Mouse (Mus musculus) spleen, adult 12 weeks (tissue): ENCODE results near the gene Cfhr1.

Source experiments
- DNase-seq: peaks from one replicate; pipeline ENCODE4 v3.0.0; 2022; ENCODE audit warnings: low spot score

Cfhr1 gene

DNA sequence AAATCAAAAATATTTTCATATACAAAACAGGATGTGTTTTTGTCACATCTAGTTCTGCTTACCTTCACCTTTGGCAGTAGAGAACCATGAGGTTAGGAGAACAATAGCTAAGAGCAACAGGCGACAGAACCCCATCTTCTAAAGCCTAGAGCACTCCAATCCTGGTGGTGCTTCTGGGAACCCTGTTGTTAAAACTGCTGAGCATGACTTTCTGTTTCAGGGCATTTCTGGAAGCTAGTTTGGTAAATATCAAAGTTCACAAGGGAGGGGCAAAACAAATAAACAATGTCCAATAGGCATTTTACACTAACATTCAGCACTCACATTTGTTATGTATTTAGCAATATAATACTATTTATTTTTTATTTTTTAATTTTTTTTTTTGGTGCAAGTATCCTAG, at the start of gene Cfhr1:
Gene Cfhr1, minus strand, starts transcription at position 249 of the 400 bp plus-strand sequence.
- DNase-seq = no peak

DNA sequence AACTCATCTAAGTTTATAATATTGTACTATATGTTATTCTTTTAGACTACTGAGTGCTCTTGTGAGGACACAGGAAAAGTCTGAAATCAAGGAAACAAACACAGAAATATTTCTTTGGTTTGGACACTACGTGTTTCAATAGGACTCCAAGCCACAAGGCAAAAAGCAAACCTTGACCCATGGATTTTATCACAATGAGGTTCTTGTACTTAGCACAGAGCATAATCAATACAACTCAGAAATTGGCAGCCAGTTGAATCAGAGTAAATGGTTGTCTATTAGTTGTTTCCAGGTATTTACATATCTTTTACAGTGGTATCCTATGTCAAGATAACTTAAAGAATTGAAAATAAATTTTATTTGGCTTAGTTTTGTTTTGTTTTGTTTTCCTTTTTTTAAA, 8.8 kb downstream of the Cfhr1 start:
- no peak for DNase-seq

DNA sequence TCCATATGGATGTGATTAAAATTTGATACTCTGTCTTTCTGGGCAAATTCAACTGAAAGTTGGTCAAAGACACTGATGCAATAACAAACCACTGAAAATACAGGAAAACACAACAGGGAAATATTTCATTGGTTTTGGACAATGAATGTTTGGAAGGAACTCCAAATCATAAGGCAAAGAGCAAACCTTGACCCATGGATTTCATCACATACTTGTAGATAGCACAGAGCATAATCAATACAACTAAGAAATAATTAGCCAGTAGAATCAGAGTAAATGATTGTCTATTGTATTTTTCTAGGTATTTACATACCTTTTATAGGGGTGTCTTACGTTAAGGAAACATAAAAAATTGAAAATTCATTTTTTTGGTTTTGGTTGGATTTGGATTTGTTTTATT, 11.5 kb downstream of the Cfhr1 start:
- no peak for DNase-seq

DNA sequence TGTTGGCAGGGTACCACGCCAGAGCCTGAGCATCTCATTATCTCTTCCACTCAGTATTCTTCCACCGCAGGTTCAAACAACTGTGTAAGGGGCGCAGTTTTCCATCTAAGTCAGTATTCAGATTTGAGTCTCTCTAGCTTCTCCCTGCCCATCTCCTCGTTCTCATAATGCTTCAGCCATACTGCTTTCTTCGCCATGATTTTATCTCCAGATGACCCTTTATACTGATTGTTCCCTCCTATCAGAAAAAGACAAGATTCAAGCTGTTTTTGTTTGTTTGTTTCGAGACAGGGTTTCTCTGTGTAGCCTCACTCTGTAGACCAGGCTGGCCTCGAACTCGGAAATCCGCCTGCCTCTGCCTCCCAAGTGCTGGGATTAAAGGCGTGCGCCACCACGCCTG, 45.5 kb downstream of the Cfhr1 start:
- no peak for DNase-seq

DNA sequence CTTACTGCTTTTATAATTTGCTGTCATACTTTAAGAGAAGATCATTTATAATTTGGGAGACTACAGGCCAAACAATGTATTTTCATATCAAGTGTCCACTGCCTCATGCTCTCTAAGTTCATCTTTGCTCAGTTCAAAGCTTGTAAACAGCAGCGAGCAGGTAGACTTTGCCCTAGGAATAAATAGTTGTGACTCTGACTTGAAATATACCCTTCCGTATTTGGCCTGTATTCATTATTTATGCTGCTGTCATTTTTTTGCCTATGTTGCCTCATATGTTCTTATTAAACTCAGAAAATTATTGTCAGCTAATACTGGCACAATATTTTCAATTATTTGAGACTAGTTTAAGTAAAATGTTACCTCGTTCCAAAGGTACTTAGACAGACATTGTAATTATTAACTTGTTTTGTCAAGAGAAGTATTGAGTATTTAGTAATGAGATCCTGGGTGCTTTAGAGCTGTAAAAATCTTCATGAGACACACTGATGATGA, 58.8 kb downstream of the Cfhr1 start, which contains the start of gene F13b:
Gene F13b, plus strand, starts transcription at position 445 of the 495 bp plus-strand sequence.
- DNase-seq = no peak

DNA sequence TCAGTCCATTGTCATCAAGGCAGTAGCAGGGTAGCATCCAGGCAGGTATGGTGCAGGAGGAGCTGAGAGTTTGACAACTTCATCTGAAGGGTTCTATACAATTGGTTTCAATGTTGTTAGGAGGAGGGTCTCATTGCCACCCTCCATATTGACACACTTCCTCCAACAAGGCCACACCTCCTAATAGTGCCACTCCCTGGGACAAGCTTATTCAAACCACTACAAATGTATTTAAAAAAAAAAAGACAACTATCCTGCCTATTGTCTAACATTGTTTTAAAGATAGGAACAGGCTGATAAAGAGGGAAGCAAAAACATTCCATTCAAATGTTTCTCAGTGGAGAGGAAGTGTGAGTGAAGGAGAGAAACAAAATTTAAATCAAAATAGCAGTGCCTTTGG, 60.3 kb downstream of the Cfhr1 start:
- no peak for DNase-seq
